ENCODE assay signal across 19 mouse cellular contexts in the genomic region with DNA sequence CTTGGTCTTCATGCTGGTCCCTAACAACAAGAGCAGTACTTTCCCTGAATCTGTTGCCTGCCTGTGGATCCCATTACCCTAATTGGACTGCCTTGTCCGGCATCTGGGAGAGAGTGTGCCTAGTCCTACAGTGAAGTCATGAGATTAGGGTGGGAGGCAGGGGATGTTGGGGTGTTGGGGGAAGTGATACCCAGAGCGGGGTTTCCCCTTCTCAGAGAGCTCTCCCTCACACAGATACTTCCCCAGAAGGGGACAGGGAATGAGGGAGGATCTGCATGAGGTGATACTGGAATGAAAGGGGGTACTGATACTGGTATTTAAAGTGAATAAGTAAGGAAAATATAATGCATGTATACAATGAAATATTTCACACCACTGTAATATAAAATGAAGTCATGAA.
"Had no signal": no experiment of that assay in that cellular context is flagged by ENCODE, and none has a peak within 500 bp of the region (broad histone marks: within the 10 kb centered on the region; RNA-seq: fewer than 3 reads in every experiment).

No protein-coding gene starts in this region.

- H3K9ac ChIP-seq: lung, embryonic 14.5 days; midbrain, embryonic 12.5 days; neural tube, embryonic 13.5 days; neural tube, embryonic 15.5 days; stomach, embryonic 15.5 days had no signal

- H3K4me3 ChIP-seq: midbrain, embryonic 10.5 days; midbrain, embryonic 12.5 days; myocyte; neural tube, embryonic 13.5 days; neural tube, embryonic 15.5 days; stomach, embryonic 15.5 days had no signal

- ATAC-seq: midbrain, embryonic 16.5 days had no signal

- H3K4me2 ChIP-seq: lung, embryonic 14.5 days; midbrain, embryonic 12.5 days; neural tube, embryonic 13.5 days; neural tube, embryonic 15.5 days; stomach, embryonic 15.5 days had no signal

- H3K27me3 ChIP-seq: midbrain, embryonic 12.5 days; neural tube, embryonic 13.5 days; neural tube, embryonic 15.5 days; stomach, embryonic 15.5 days had no signal

- H3K9me3 ChIP-seq: midbrain, embryonic 10.5 days; midbrain, embryonic 12.5 days; neural tube, embryonic 13.5 days; neural tube, embryonic 15.5 days; stomach, embryonic 15.5 days had no signal

- DNase-seq: lung, adult 18-20 months; lung, embryonic 14.5 days; lung, postnatal 10 days; lung, postnatal 4 days; midbrain, embryonic 14.5 days; retina, postnatal 1 day; right cerebral cortex, adult 18-20 months; right cerebral cortex, postnatal 25 days; thymus, adult 2 months; thymus, postnatal 25 days; thymus, postnatal 4 days had no signal

- H3K4me1 ChIP-seq: midbrain, embryonic 10.5 days; midbrain, embryonic 12.5 days; neural tube, embryonic 13.5 days; neural tube, embryonic 15.5 days; stomach, embryonic 15.5 days had no signal

- H3K36me3 ChIP-seq: midbrain, embryonic 10.5 days; midbrain, embryonic 12.5 days; neural tube, embryonic 13.5 days; neural tube, embryonic 15.5 days; stomach, embryonic 15.5 days had no signal

- H3K27ac ChIP-seq: midbrain, embryonic 10.5 days; midbrain, embryonic 12.5 days; neural tube, embryonic 13.5 days; neural tube, embryonic 15.5 days; stomach, embryonic 15.5 days; stomach, postnatal 0 days had no signal
